Mouse (Mus musculus) layer of hippocampus, adult 9-11 months (tissue): ENCODE measurements around the gene Zc3hav1.

Experiments used
- DNase-seq: peaks from one replicate; pipeline ENCODE4 v3.0.0; 2022

The Zc3hav1 gene

DNA sequence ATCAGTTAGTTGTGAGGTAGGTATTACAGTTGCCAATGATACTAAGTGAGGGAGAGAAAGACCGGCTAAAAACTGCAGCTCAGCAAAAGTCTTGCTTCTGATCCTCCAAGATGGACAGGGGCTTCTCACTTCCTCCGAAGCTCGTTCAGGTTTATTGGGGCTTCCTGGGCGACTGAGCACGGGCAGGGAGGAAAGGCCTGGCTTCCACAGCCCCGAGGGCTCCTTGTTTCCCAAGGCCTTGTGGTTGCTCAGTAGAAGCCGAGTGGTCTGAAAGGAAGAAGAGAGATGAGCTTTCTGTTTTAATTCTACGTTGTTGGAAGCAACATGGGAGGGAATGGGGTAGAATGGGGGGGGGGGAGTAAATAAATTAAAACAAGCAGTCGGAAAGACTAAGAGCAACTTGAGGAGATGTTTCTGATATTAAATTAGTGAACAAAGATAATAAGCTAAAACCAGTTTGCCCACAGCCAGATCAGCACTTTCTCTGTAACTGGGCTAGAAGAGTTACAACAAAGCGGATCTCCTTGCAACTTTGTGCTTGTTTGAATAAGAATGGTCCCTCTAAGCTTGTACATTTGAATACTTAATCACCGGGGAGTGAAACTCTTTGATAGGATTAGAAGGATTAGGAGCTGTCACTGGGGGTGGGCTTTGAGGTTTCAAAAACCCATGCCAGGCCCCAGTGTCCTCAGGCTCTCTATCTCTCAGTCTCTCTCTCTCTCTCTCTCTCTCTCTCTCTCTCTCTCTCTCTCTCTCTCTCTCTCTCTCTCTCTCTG, 61.3 kb downstream of the Zc3hav1 start:
- no peak for DNase-seq

DNA sequence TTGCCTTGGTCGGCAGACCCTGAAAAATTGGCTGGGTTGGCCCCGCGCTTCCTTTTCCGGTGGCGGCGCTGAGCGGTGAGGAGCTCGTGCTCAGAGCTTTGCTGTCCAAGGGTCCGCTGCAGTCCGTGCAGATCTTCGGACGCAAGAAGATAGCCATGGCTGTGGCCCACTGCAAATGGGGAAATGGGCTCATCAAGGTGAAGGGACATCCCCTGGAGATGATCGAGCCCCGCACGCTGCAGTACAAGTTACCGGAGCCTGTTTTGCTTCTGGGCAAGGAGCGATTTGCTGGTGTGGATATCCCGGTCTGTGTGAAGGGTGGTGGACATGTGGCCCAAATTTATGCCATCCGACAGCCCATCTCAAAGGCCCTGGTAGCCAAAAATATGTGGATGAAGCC, 70.0 kb downstream of the Zc3hav1 start:
- DNase-seq = no peak

- DNase-seq = no peak
Observed at GRCm38 (mm10) chr6:38264466-38264865, 89.9 kb downstream of the Zc3hav1 start.

GRCm38 (mm10) chr6:38263393-38264159, 90.8 kb downstream of the Zc3hav1 start:
- DNase-seq = peak; percentile 70

DNA sequence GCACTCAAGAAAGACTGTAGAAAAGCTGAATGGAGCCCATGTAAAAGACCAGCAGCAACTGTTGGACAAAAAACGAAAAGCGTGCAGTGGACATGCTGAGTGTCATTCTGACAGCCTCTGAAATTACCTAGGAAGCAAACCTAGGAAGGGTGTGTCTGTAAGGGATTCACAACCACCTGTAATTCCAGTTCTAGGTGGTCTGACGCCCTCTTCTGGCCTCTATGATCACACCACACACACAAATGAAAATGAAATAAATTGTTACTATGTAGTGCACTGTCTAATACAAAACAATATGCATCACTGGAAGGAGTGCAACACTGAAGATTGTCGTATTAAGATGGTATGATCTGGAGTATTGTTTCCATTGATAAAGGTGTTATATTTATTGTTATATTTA, 92.5 kb downstream of the Zc3hav1 start:
- no peak for DNase-seq

DNA sequence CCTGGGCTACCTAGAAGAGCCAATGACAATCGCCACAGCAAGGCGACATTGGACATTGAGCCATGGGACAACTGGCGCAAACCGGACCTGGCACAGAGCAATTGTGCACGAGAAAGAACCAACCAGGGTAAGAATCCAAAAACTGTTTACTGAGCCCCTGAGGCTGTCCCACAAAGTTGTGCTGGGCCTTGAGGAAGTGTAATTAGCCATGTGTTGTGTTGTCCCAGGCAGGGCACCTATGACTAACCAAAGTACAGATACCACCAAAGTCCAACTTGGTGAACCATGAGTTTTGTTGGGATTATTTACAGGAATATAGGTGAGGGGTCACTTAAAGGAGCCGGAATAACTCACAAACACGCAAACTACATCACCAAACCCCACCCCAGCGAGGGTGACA, 96.9 kb downstream of the Zc3hav1 start:
- DNase-seq = no peak

- DNase-seq = no peak
Observed at GRCm38 (mm10) chr6:38256793-38257192, 97.6 kb downstream of the Zc3hav1 start.

- DNase-seq = no peak
Observed at GRCm38 (mm10) chr6:38255794-38256193, 98.6 kb downstream of the Zc3hav1 start.
